In the genomic region with DNA sequence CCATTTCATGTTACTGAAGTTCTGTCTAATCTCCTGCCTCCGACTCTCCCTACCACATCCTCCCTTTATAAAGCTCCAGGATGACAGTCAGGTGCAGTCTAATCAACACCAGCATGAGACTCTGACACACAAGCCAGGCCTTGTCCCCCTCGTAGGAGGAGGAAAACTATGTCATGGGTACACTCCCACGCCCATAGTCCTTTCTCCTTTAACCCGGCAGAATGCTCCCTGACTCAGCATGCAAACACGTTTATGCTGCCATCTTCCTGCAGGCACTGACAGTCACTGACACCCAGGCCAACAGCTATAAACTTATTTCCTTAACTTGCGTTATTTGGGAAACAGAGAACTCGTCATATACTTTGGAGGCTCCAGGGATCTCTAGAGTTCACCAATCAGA, we compare ENCODE assay signal across 15 mouse cellular contexts.
"Had no signal": no experiment of that assay in that cellular context is flagged by ENCODE, and none has a peak within 500 bp of the region (broad histone marks: within the 10 kb centered on the region; RNA-seq: fewer than 3 reads in every experiment).

No protein-coding gene starts in this region.

- H3K4me2 ChIP-seq: limb, embryonic 13.5 days; liver, embryonic 12.5 days; lung, embryonic 14.5 days; midbrain, embryonic 11.5 days; midbrain, embryonic 15.5 days; neural tube, embryonic 13.5 days had no signal

- H3K9me3 ChIP-seq: liver, embryonic 12.5 days; midbrain, embryonic 15.5 days; neural tube, embryonic 13.5 days had no signal

- H3K4me3 ChIP-seq: layer of hippocampus, adult 2 months; limb, embryonic 13.5 days; liver, embryonic 12.5 days; megakaryocyte, embryonic 14.5 days; midbrain, embryonic 15.5 days; neural tube, embryonic 13.5 days had no signal

- DNase-seq: kidney, adult 9 months; kidney, postnatal 36 days; lung, embryonic 14.5 days; lung, postnatal 14 days; thymus, postnatal 14 days had no signal

- H3K9ac ChIP-seq: limb, embryonic 13.5 days; liver, embryonic 12.5 days; lung, embryonic 14.5 days; midbrain, embryonic 15.5 days; neural tube, embryonic 13.5 days had no signal

- ATAC-seq: liver, embryonic 12.5 days; midbrain, embryonic 15.5 days had no signal

- H3K27ac ChIP-seq: kidney, postnatal 0 days; layer of hippocampus, adult 2 months; limb, embryonic 13.5 days; liver, embryonic 12.5 days; macrophage; midbrain, embryonic 15.5 days; neural tube, embryonic 13.5 days; stomach, postnatal 0 days had no signal

- H3K27me3 ChIP-seq: liver, embryonic 12.5 days; midbrain, embryonic 15.5 days had no signal

- H3K4me1 ChIP-seq: megakaryocyte, embryonic 14.5 days had no signal

- H3K36me3 ChIP-seq: limb, embryonic 13.5 days; liver, embryonic 12.5 days; midbrain, embryonic 15.5 days; neural tube, embryonic 13.5 days had no signal
